Mouse (Mus musculus): ENCODE measurements around the gene Gm42688.

- TF ChIP-seq EP300 (optimal IDR thresholded peaks at IDR 0.05) (no peak), CTCF (IDR thresholded peaks at IDR 0.05; ENCODE audit: low read depth) (peak; percentile 41)
Observed at GRCm38 (mm10) chr6:83138056-83138455, 36.6 kb downstream of the Gm42688 start.

Measured in stomach, postnatal 0 days (tissue).